In genomic region chr17:84097286-84097685, GRCm38 (mm10) we compare ENCODE assay signal across 9 mouse cellular contexts.
DNase-seq lines count a peak whose midpoint lies in the region; ATAC-seq and TF ChIP-seq lines count a peak whose summit lies in the region.
"Had no signal": no experiment of that assay in that cellular context is flagged by ENCODE, and none has a peak within 500 bp of the region (broad histone marks: within the 10 kb centered on the region; RNA-seq: fewer than 3 reads in every experiment).

No protein-coding gene starts in this region.

- H3K27me3 ChIP-seq in hindbrain, embryonic 12.5 days, result peaks cover 3% of the 10 kb centered on the region; the same call in 1 of the 2 replicates
- H3K27me3 ChIP-seq in midbrain, postnatal 0 days (ENCODE audit: insufficient read depth, low read length), result no peaks in the 10 kb centered on the region

- no peaks in the 10 kb centered on the region for H3K9me3 ChIP-seq in hindbrain, embryonic 12.5 days (replicated peaks)
- no peaks in the 10 kb centered on the region for H3K9me3 ChIP-seq in midbrain, postnatal 0 days (ENCODE audit: low read length)
- H3K9me3 ChIP-seq: liver, embryonic 15.5 days had no signal

- H3K27ac ChIP-seq in brown adipose tissue, adult 24 weeks (replicated peaks; ENCODE audit: low read depth, low read length), result peak overlapping the region; percentile 86
- H3K27ac ChIP-seq in hindbrain, embryonic 12.5 days, result peak overlapping the region; percentile 87
- peak overlapping the region; percentile 67 for H3K27ac ChIP-seq in midbrain, postnatal 0 days (ENCODE audit: low read depth, low read length)
- H3K27ac ChIP-seq: liver, embryonic 15.5 days had no signal

- ATAC-seq in hindbrain, embryonic 12.5 days (ENCODE audit: low FRiP score), result no peak
- no peak for ATAC-seq in midbrain, postnatal 0 days (ENCODE audit: low FRiP score)
- no peak for ATAC-seq in erythroblast, adult 5-6 weeks (replicated peaks; ENCODE audit: low FRiP score, poor library complexity, severe bottlenecking)

- no peaks in the 10 kb centered on the region for H3K36me3 ChIP-seq in hindbrain, embryonic 12.5 days
- no peaks in the 10 kb centered on the region for H3K36me3 ChIP-seq in midbrain, postnatal 0 days (ENCODE audit: insufficient read depth, low read length)
- H3K36me3 ChIP-seq: liver, embryonic 15.5 days had no signal

- peak overlapping the region; percentile 60; the same call in 1 of the 2 replicates for H3K9ac ChIP-seq in hindbrain, embryonic 12.5 days
- no peak overlapping the region for H3K9ac ChIP-seq in midbrain, postnatal 0 days (replicated peaks; ENCODE audit: low read length, poor library complexity, severe bottlenecking)

- H3K4me1 ChIP-seq in brown adipose tissue, adult 24 weeks (ENCODE audit: control insufficient read depth, insufficient read depth, insufficient read length, low read length), result peaks cover 40% of the 10 kb centered on the region
- H3K4me1 ChIP-seq in hindbrain, embryonic 12.5 days, result peaks cover 38% of the 10 kb centered on the region
- no peaks in the 10 kb centered on the region for H3K4me1 ChIP-seq in midbrain, postnatal 0 days (ENCODE audit: insufficient read depth, low read length)

- peak overlapping the region; percentile 69 for H3K4me2 ChIP-seq in hindbrain, embryonic 12.5 days (replicated peaks)
- no peak overlapping the region; the same call in 1 of the 2 replicates for H3K4me2 ChIP-seq in midbrain, postnatal 0 days (ENCODE audit: low read depth, low read length, poor library complexity, severe bottlenecking)

- 51% methylated on average over 13 of the region's 13 CpGs for WGBS in hindbrain, embryonic 12.5 days
- WGBS in midbrain, postnatal 0 days, result 46% methylated on average over 13 of the region's 13 CpGs

- no peak for TF ChIP-seq CTCF in midbrain, postnatal 0 days (IDR thresholded peaks at IDR 0.05)

- H3K4me3 ChIP-seq in brown adipose tissue, adult 24 weeks (ENCODE audit: insufficient read depth, low read depth, low read length), result no peak overlapping the region
- no peak overlapping the region for H3K4me3 ChIP-seq in hindbrain, embryonic 12.5 days
- no peak overlapping the region for H3K4me3 ChIP-seq in midbrain, postnatal 0 days (ENCODE audit: low read depth, low read length)

- peak; percentile 84 for DNase-seq in heart, adult 11 months
- DNase-seq in heart, adult 8-10 months (ENCODE audit: low spot score), result no peak
- no peak for DNase-seq in midbrain, postnatal 0 days (ENCODE audit: low spot score)
- no peak for DNase-seq in cerebellum, postnatal 36 days
- no peak for DNase-seq in layer of hippocampus, adult 8-10 months (ENCODE audit: low spot score in 2 of 2)
